Mouse (Mus musculus): ENCODE measurements around the gene Rbm15.
A peak's percentile ranks its signal among the peaks of the same experiment; 100 is the strongest.
"Not testable (repeated sequence)": the region's sequence is repeated elsewhere in the genome, so short reads cannot be mapped to it uniquely, and the experiment has no call there.

Gene Rbm15

DNA sequence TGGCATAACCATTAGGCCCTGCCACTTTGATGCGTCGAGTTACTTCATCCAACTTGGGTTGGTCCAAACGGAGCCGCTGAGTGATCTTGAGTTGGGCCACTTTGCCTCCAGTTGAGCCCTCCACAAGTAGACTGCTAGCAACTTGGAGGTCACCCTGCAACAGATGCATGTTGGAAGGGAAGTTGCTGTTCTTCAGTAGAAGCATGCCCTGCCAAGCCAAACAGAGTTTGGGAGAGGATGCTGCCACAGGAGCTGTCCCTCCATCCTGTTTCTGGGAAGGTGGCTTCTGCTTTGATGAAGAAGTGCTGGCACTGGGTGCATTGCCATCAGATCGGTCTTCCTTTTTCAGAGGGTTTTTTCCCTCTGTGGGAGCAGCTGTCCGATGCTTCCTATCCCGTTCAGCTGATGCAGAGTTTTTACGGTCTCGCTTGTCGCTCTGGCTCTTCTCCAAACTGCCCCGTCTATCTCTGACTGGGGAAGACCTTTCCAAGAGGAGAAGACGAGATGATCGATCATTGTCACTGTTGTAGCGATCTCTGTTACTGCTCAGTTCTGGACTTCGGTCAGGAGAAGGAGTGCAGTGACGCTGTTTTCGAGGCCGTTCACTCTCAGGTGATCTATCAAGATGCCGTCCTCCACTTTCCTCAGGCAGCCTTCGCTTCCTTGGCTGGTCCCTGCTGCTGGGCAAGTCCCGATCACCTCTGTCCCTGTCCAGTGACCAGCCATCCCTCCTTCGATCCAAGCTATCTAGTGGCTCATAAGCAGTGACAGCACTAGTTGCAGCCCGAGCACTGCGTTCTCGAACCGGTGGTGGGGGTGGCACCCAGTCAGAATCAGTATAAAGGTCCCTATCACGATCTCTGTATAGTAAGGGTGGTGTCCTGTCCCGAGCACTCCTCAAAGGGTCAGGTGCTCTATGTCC is 2.7 kb downstream of the Rbm15 start:
- no peak for DNase-seq (ENCODE audit: low read depth, low spot score)

DNA sequence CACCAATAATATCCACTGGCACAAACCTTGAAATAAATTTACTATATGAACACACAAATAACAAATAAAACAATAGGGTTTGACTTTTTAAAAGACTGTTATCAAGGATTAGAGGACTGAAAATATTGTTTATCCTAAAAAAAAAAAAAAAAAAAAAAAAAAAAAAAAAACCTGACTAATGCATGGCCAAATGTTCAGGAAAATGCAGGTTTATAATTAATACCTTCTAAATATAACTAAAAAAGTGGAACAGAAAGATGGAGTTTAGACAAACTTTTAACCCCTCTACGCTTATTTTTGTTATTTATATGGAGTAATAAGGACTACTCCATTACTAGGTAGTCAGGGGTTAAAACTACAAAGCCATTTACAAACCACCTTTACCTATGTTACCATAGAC is 7.0 kb downstream of the Rbm15 start:
- DNase-seq (ENCODE audit: low read depth, low spot score): no peak

DNA sequence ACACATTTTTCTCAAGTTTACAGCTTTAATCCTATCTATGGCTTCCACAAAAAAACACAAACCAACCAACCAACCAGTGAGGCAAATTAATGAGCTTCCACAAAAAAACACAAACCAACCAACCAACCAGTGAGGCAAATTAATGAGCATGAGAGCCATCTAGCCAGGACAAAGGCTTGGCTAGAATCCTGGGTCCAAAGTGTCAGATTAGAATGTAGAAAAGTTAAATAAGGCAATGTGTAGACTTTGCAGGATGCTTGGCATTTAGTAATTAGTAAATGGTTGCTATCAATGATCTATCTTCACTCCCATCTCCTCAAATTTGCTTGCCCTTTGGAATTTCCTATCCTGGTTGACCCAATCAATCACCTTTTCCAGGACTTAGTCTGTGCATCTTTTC is 11.7 kb downstream of the Rbm15 start:
- no peak for DNase-seq (ENCODE audit: low read depth, low spot score)

DNA sequence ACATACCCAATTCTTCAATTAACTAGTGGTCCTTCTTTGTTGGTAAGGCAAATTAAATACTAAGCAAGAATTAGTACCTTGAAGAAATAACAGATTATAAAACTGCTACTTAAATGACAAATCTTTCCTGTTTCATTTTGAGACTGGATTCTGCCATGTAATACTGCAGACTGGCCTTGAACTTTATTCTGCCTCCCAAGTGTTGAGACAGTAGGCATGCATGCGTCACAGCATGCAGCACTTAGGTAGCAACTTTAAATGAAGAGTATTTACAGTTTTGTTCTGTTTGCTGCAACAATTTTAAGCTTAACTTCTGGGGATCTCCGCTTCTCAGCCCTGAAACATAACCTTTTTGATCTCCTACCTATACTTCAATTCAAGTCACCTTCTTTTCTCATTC is 12.3 kb downstream of the Rbm15 start:
- no peak for DNase-seq (ENCODE audit: low read depth, low spot score)

DNA sequence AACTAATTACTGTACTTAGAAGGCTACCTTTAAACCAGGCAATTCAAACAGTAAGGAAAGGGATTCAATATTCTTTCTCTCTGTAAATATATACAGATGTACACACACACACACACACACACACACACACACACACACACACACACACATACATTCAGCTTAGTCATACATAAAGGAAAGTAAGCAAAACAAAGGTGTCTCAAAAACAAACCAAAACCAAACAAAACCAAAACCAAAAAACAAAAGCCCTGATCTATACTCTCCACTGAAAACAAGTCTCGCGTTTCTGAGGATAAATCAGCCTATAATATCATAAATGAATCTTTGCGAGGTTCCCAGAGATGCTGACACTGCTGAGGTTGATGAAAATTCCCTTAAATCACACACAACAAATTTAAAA is 16.1 kb downstream of the Rbm15 start:
- no peak for DNase-seq (ENCODE audit: low read depth, low spot score)

DNA sequence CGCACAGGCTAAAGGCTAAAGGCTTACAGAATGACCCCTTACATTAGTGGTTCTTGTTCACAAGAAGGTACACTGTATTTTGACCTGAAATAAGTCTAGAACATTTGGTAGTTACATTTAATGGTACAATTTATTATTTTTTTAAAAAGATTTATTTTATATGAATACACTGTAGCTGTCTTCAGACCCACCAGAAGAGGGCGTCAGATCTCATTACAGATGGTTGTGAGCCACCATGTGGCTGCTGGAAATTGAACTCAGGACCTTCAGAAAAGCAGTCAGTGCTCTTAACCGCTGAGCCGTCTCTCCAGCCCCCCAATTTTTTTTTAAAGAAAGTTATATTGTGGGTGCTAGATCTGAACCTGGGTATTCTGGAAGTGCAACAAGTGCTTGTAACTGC is 36.6 kb downstream of the Rbm15 start:
- not testable (repeated sequence) for DNase-seq (ENCODE audit: low read depth, low spot score)

DNA sequence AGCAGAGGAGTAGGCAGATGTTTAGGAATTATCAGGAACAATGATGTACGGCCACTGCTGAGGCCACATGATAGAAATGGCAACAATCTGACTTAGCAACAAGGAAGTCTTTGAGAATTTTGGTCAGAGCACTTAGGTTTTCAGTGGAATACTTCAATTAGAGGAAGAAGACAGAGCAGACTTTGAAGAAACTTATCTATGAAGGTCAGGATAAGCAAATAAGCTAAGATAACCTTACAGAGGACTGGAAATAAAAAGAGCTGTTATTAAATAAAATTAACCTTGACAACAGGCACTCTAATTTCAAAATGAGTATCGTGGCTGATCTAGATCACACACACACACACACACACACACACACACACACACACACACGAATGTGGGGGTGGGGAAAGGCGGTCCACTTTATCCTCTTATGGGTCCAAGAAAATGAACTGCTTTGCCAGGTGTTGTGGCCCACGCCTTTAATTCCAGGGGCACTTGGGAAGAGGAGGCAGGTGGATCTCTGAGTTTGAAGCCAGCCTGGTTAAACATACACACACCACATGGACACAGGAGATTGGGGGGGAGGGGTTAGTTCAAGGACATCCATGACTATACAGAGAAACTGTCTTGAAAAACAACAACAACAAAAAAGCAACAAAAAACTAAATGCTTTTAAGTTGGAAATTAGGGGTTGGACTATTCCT is 37.7 kb downstream of the Rbm15 start:
- DNase-seq (ENCODE audit: low read depth, low spot score): no peak

DNA sequence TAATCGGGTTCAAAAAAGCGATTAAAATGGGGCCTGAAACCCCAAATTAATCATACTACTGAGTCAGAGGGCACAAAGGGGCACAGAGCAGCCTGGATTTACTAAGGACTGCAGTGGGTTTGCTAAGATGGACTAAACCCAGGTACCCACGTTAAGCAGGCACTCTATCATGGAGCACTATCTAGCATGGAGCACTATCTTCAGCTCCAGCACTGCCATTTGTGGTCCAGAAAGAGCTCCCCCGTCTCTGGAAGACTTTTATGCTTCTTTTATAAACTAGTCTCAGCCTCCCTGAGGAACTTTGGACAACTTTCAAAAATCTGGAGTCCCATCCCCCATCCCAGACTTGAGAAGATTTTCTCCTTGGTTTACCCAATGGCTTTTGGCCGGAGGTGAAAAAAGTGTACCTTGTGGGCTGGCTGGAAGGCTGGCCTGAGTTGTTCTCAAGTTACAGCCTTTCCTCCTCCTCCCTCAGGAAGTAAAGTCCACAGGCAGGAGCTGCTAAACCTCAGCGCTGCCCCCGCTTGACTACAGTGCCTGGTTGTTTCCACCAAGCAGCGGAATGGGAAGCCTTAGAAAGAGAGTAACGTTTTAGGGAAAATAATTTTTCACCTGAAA is 42.6 kb downstream of the Rbm15 start, which contains the start of gene Slc16a4:
Slc16a4 (plus strand) TSS at position 467 of the 618 bp plus-strand sequence.
- no peak for DNase-seq (ENCODE audit: low read depth, low spot score)

DNA sequence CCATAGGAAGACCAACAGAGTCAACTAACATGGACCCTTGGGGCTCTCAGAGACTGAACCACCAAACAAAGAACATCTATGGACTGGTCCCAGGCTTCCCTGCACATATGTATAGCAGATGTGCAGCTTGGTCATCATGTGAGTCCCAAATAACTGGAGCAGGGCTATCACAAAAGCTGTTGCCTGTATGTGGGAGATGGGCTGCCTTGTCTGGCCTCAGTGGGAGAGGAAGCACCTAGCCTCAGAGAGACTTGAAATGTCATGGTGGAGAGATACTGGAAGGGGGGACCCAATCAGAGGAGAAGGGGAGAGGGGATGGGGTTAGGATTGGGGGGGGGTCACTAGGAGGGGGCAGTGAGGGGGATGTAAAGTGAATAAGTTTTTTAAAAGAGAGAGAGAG is 46.1 kb downstream of the Rbm15 start:
- no peak for DNase-seq (ENCODE audit: low read depth, low spot score)

DNA sequence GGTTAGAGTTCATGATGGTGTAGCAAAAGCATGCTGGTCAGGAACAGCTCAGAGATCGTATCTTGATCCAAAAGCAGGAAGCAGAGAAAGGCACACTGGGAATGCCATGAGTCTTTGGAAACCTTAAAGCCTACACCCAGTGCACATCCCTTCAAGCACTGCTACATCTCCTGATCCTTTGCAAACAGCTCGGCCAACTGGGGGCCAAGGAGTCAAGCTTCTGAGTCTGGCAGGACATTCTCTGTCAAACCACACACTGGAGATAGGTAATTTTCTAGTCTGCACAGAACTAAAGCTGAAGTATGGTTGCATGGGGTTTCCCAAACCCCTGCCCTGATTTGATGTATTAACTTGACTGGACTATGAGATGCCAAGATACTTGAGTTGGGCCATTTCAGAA is 47.4 kb downstream of the Rbm15 start:
- DNase-seq (ENCODE audit: low read depth, low spot score): no peak

DNA sequence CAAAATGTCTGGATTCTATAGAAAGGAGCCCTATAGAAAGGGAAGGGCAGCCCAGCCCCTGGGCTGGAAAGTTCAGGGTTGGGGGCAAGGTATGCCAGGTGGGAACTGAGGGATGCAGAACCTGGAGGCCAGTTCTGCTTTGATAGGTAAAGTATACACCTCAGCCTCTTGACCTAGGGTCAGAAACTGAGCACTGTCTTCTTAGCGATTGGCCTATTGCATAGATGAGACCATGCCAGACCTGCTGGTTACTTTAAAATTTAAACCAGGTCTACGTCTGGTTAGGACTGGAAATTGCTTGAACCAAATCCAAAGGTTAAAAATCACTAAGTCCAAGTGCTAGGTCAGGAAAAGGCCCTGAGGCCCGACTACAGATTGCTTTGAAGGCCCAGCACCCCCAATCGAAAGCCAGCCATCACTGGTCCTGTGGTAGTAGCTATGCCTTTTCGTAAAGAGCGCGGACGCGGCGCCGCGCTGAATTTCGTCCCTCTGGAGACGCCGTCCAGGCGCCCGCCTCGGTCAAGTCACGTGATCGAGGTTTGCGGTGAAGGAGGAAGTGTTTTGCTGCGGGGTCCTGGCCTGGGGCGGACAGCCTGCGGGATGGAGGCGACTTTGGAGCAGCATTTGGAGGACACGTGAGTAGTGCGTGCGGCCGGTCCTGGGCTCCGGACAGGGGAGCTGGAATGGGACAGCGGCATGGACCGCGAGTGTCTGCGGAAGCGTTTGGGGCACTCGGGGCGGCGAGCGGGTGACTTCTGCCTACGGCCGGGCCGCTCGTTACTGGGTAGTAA is 54.8 kb downstream of the Rbm15 start, which contains the start of gene Lamtor5:
Lamtor5 (plus strand) TSS at position 380 of the 791 bp plus-strand sequence.
- DNase-seq (ENCODE audit: low read depth, low spot score): peak; percentile 75

DNA sequence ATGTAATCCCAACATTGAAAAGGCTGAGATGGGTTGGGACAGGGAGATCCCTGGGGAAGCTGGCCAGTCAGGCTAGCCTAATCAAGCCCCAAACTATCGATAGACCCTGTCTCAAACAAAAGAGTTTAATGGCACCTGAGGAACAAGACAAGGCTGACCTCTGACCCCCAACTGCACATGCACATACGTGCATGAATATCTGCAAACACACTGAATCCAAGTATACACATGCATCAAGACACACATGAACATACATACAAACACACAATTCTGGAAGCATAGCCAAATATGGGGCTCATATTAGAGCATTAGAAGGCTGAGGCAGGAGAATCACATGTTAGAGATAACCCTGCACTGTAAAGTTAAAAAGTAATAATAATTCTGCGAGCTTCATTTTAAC is 56.8 kb downstream of the Rbm15 start:
- DNase-seq (ENCODE audit: low read depth, low spot score): no peak

DNA sequence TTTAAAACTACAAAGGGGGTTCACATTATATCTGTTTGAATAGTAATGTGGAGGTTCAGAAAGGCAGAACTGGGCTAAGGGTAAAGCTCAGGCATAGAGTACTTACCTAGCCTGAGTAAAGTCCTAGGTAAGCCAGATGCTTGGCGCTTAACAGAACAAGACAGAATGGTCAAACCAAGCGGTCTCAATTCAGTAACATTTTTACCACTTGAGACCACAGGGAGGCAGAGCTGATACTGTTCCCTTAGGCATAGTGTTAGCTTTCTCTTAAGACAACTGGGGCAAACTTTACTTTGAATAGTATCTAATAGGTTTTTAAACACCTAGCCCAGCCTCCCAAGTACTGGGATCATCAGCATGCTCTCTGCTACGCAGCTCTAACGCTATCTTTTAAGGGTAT is 57.5 kb downstream of the Rbm15 start:
- DNase-seq (ENCODE audit: low read depth, low spot score): no peak
